Mouse (Mus musculus) forebrain, embryonic 10.5 days (tissue): Measurements from ENCODE around the gene Rnasek. TPM values are rescaled to one million over a fixed set of nuclear protein-coding genes. Genes with fewer than 3 reads are reported as not detected.

Experiments used
- DNase-seq: peaks from one replicate; pipeline ENCODE4 v3.0.0-alpha.2; 2017; ENCODE audit warnings: low spot score; ENCODE audit errors: extremely low spot score
- H3K27ac ChIP-seq: fragments of 300-500 bp; sonication (generic); 2 replicates; pipeline ENCODE4 v1.5.1; 2016; ENCODE audit warnings: mild to moderate bottlenecking
- H3K27me3 ChIP-seq: fragments of 300-500 bp; sonication (generic); 2 replicates; pipeline ENCODE4 v1.6.1; 2016; ENCODE audit warnings: mild to moderate bottlenecking; ENCODE audit not compliant: poor library complexity, severe bottlenecking
- H3K36me3 ChIP-seq: fragments of 300-500 bp; sonication (generic); replicated peaks from 2 replicates; pipeline ENCODE4 v1.6.1; 2016; ENCODE audit warnings: mild to moderate bottlenecking, moderate library complexity
- H3K4me1 ChIP-seq: fragments of 300-500 bp; sonication (generic); 2 replicates; pipeline ENCODE4 v1.6.1; 2016
- H3K4me3 ChIP-seq: fragments of 300-500 bp; sonication (generic); 2 replicates; pipeline ENCODE4 v1.5.1; 2016; ENCODE audit warnings: mild to moderate bottlenecking, moderate library complexity
- H3K9me3 ChIP-seq: fragments of 300-500 bp; sonication (generic); 2 replicates; pipeline ENCODE4 v1.6.1; 2016; ENCODE audit warnings: mild to moderate bottlenecking, moderate library complexity
- WGBS: fragments of 180-500 bp; shearing (Covaris S2); methylation state at CpG from one replicate; pipeline ENCODE4 v1.1.7; 2016; 5-methylcytosine and 5-hydroxymethylcytosine counted together
- polyA plus RNA-seq: library from polyadenylated mRNA; unstranded; fragments of >200 nt; fragmentation: Nextera tagmentation; extraction: Ambion mirVana; gene quantifications from 2 replicates; pipeline ENCODE4 v1.2.1, GENCODE M21; 2016

Gene Rnasek
- 83.9 and 92.7 TPM in 2 replicates for polyA plus RNA-seq

DNA sequence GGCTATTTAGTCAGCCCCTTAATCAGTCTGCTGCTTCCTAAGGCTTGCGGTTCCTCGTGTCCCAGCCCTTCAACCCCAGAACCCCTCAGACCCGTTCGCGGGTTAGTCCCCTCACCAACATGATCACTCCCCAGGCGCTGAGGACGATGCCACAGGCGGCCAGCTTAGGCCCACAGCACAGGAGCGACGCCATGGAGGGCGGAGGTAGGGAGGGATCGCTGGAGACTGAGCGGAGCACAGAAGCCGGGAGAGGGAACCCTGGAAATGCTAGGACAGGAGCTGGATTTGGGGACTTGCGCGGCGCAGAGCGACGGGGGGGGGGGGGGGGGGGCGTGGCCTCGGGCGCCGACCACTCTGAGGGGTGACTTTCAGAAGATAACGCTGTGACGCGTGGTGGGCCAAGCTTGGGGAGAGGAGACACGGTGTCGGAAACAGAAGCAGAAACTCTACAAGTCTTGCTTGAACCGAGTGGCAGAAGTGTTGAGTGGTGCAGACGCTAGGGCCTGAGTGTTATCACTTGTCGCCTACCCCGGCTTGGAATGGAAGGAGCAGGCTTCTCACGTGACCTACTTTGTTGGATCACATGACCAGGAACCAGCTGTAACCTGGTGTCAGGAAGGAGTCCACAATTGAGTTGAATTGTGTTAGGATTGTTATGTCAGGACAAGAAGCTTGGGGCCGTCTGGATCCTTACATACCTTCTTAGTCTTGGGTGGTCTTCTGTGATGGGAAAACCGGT, at the start of gene Rnasek, which contains the start of gene Gm21988:
Gene Rnasek (minus strand): TSS at position 302 of the 739 bp plus-strand sequence.
Gene Gm21988 (minus strand): TSS at position 290 of the 739 bp plus-strand sequence.
- Histone ChIP-seq H3K27ac (peak within 1 kb of the TSS; percentile 94), H3K9me3 (no peaks in the 10 kb centered on the region), H3K4me1 (peaks cover 46% of the 10 kb centered on the region), H3K27me3 (0 out of 2 replicates have a peak, but pooled peaks cover 2% of the 10 kb centered on the region), H3K36me3 (peaks cover 15% of the 10 kb centered on the region), H3K4me3 (peak within 1 kb of the TSS; percentile 94)
- DNase-seq: peak; percentile 84
- WGBS: 0% methylated on average over 32 of the region's 35 CpGs

DNA sequence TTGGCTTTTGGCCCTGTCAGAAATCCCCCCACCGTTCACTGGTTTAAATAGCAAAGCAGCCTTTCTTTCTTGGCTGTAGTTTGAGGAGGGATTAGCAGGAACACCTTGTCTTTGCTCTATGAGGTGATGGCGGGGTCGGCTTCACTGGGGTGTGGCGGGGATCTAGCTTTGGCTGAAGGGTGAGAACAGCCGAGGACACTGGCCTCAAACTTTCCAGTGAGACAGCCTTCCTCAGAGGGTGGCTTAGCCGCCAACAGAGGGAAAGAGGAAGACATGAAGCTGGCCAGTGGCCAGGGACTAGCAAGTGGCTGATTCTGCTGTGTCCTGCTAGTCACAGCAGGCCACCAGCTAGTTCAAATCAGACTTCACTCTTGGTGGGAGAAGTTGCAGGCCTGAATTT, 49.6 kb upstream of the Rnasek start:
- WGBS: 32% methylated on average over 6 of the region's 6 CpGs
- Histone ChIP-seq H3K4me1 (peaks cover 8% of the 10 kb centered on the region), H3K36me3 (no peaks in the 10 kb centered on the region), H3K27ac (no peak overlapping the region), H3K9me3 (no peaks in the 10 kb centered on the region), H3K27me3 (no peaks in the 10 kb centered on the region), H3K4me3 (no peak overlapping the region)
- no peak for DNase-seq

DNA sequence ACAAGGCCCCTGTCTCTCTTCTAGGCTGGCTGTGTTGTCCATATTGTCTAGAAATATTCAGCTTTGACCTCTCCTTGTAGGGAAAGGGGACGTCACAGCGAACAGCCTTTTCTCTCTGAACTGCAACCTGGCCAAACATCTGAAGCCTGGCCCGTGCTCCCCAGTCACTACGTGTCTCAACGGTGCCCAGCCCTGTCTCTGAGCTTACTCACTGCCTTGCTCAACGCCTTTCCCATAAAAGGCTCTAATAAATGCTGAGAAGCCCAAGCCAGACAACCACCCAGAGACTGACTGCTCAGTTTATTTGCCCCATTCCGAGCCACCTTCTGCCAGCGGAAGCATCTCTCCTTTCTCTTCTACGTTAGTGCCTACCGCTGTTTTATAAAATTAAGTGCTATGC, 48.5 kb upstream of the Rnasek start:
- Histone ChIP-seq H3K36me3 (no peaks in the 10 kb centered on the region), H3K9me3 (no peaks in the 10 kb centered on the region), H3K4me1 (peaks cover 8% of the 10 kb centered on the region), H3K27ac (no peak overlapping the region), H3K27me3 (no peaks in the 10 kb centered on the region), H3K4me3 (no peak overlapping the region)
- WGBS: 89% methylated on average over 10 of the region's 10 CpGs
- no peak for DNase-seq

DNA sequence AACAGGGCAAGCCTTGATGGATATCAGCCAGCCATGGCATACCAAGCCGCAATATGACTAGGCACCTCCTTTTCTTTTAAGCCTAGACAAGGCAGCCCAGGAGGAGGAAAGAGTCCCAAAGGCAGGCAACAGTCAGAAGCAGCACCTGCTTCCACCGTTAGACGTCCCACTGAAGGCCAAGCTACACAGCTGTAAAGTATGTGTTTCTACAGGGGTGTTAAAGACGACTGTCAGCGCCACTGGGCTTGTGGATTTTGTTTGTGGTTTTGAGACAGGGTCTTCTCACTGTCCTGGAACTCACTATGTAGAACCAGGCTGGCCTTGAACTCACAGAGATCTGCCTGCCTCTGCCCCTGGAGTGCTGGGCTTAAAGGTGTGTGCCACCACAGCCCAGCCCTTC, 46.0 kb upstream of the Rnasek start:
- 91% methylated on average over 5 of the region's 5 CpGs for WGBS
- DNase-seq: no peak
- H3K9me3 ChIP-seq: no peaks in the 10 kb centered on the region
- no peaks in the 10 kb centered on the region for H3K27me3 ChIP-seq
- H3K27ac ChIP-seq: no peak overlapping the region
- H3K4me1 ChIP-seq: peaks cover 4% of the 10 kb centered on the region
- H3K4me3 ChIP-seq: no peak overlapping the region
- H3K36me3 ChIP-seq: no peaks in the 10 kb centered on the region

DNA sequence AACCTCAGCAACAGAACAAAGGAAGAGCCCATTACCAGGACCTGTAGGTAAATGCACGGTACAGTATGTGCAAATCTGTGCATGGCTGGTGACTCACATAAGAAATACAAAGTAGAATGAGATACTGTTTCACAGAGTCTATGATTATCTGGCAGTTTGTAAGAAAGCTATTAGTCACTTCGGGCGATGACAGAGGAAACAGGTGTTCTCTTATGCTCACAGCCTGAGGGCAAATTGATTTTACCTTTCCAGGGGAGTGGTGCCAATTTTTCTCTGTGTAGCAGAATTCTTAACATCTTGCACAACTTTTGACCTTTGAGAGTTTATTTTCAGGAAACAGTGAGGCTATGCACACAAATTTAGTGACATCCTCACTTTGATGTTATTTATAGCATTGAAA, 45.1 kb upstream of the Rnasek start:
- no peak overlapping the region for H3K27ac ChIP-seq
- 83% methylated on average over 3 of the region's 3 CpGs for WGBS
- no peaks in the 10 kb centered on the region for H3K9me3 ChIP-seq
- no peaks in the 10 kb centered on the region for H3K27me3 ChIP-seq
- no peaks in the 10 kb centered on the region for H3K36me3 ChIP-seq
- no peak overlapping the region for H3K4me3 ChIP-seq
- peaks cover 3% of the 10 kb centered on the region for H3K4me1 ChIP-seq
- DNase-seq: no peak

DNA sequence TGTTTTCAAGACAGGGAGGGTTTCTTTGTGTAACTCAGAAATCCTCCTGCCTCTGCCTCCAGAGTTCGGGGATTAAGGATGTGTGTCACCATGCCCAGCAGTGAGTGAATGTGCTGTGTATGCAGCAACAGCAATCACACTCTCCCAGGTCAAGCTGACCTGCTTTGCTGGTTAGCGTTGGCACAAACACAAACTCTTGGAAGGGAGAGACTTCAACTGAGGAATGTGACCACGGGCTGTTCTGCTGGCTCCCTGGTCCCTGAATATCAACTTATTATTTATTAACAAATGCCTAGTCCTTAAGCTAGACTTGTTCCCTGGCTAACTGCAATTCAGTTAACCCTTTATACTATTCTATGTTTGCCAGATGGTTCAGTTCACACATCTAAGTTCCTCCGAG, 44.0 kb upstream of the Rnasek start:
- Histone ChIP-seq H3K9me3 (no peaks in the 10 kb centered on the region), H3K4me1 (no peaks in the 10 kb centered on the region), H3K36me3 (no peaks in the 10 kb centered on the region), H3K27ac (no peak overlapping the region), H3K27me3 (no peaks in the 10 kb centered on the region), H3K4me3 (no peak overlapping the region)
- 85% methylated on average over 4 of the region's 4 CpGs for WGBS
- no peak for DNase-seq

DNA sequence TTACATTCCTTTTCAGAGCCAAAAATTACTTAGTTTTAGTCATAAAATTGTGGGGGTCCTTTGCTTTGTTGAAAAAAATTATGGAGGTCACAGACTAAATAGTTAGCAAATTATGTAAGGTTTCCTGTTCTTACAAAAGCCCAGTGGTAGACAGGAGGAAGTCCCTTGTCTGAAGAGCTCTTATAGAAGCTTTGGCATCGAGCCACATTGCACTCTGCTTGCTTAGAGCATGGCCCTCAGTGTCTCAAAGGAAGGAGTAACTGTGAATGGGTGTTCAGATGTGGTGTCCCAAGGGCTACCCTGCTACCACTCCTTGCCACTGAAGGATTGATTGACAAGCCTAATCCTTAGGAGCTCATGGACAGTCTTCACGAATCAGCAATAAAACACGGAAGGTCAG, 40.8 kb upstream of the Rnasek start:
- no peaks in the 10 kb centered on the region for H3K27me3 ChIP-seq
- no peaks in the 10 kb centered on the region for H3K9me3 ChIP-seq
- no peak overlapping the region for H3K27ac ChIP-seq
- no peaks in the 10 kb centered on the region for H3K36me3 ChIP-seq
- no peaks in the 10 kb centered on the region for H3K4me1 ChIP-seq
- DNase-seq: no peak
- WGBS: 81% methylated on average over 3 of the region's 3 CpGs
- no peak overlapping the region for H3K4me3 ChIP-seq

DNA sequence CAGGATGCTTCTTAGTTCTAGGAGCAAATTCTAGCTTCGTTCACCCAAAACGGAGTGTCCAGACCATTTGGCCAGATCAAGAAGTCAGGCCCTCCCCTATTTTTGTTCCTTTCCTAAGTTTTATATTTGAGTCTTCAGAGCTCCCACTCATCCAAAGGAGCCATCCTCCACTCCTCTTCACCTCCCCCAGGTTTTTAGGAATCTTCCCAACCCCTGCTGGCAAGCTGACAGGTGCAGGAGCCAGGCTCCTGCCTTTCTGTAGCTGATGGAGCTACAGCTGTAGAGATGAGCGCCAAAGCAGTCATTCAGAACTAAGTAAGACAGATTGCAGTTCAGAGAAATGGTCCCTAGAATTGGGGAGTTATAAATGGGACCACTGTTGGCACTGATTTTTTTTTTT, 39.3 kb upstream of the Rnasek start:
- DNase-seq: no peak
- Histone ChIP-seq H3K4me1 (no peaks in the 10 kb centered on the region), H3K9me3 (no peaks in the 10 kb centered on the region), H3K27me3 (no peaks in the 10 kb centered on the region), H3K27ac (no peak overlapping the region), H3K36me3 (no peaks in the 10 kb centered on the region), H3K4me3 (no peak overlapping the region)
- 86% methylated on average over 3 of the region's 3 CpGs for WGBS

DNA sequence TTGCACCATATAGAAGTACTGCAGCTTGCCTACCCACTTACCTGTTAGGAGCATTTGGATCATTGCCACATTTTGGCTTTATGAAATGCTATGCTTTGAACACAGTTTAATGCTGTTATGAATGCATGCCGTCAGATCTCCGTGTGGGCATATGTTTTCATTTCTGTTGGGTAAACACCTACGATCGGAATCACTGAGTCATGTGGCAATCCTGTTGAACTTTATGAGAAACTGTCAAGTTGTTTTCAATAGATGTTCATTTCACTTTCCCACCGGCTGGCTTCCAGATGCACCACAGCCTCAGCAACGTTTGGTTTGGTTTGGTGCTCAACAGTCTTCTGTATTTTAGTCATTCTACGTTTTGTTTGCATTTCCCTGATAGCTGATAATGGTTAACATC, 32.0 kb upstream of the Rnasek start:
- DNase-seq: no peak
- H3K27ac ChIP-seq: no peak overlapping the region
- 89% methylated on average over 7 of the region's 7 CpGs for WGBS
- no peaks in the 10 kb centered on the region for H3K4me1 ChIP-seq
- H3K4me3 ChIP-seq: no peak overlapping the region
- H3K36me3 ChIP-seq: no peaks in the 10 kb centered on the region
- H3K9me3 ChIP-seq: no peaks in the 10 kb centered on the region
- H3K27me3 ChIP-seq: no peaks in the 10 kb centered on the region

DNA sequence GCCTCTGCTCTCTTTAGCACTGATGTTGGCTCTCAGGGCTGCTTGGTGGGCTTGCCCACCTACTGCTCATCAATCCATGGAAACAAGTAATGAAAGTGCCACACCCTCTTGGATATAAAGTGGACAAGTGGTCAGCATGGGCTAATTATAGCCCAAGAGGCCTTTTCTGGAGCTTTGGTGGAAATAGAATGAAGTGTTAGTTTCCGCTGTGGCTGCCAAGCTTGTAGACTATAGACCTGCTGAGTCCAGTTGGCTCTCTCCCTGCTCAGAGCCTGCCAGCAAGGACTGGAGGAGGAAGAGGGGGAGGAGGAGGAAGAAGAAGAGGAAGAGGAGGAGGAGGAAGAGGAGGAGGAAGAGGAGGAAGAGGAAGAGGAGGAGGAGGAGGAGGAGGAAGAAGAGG, 26.8 kb upstream of the Rnasek start:
- no peak overlapping the region for H3K4me3 ChIP-seq
- WGBS: 79% methylated on average over 1 of the region's 1 CpGs
- H3K27ac ChIP-seq: no peak overlapping the region
- DNase-seq: no peak
- no peaks in the 10 kb centered on the region for H3K4me1 ChIP-seq
- H3K9me3 ChIP-seq: no peaks in the 10 kb centered on the region
- H3K36me3 ChIP-seq: no peaks in the 10 kb centered on the region
- H3K27me3 ChIP-seq: no peaks in the 10 kb centered on the region

DNA sequence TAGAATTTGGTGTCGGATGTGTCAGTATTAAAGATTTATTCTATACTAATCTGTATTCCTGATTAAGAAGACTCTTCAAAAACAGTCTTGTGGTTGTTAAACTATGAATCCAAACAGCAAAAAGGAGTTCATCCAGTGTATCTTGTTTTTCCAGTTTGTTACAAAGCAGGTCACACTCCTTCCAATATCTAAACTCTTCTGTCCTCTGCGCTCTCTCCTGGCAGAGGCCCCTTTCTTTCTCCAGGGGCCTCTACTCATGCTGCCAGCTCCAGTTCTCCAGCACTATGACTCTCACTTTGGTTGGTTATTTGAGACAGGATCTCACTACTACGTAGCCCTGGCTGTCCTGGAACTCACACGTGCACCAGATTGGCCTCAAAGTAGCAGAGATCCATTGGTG, 26.2 kb upstream of the Rnasek start:
- 81% methylated on average over 4 of the region's 4 CpGs for WGBS
- Histone ChIP-seq H3K4me3 (no peak overlapping the region), H3K27me3 (no peaks in the 10 kb centered on the region), H3K27ac (no peak overlapping the region), H3K36me3 (no peaks in the 10 kb centered on the region), H3K4me1 (no peaks in the 10 kb centered on the region), H3K9me3 (no peaks in the 10 kb centered on the region)
- no peak for DNase-seq

DNA sequence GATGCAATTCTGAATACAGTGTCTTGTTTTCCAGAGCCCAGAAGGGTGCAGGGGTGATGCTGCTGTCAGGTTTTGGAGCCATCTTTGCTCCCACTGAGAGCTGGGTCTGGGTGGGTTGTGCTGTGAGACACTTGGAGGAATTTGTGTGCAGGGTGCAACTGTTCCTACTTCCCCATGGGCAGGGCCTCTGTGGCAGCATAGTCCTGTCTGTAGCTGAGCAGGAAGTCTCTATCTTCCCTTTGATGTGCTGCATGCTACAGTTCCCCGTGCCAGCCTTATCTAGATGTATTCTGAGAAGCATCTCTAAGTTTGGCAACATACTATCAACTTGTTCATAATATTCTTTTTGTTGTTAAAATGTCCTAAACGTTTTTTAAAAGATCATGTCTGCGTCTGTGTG, 25.6 kb upstream of the Rnasek start:
- no peaks in the 10 kb centered on the region for H3K4me1 ChIP-seq
- H3K27me3 ChIP-seq: no peaks in the 10 kb centered on the region
- H3K4me3 ChIP-seq: no peak overlapping the region
- H3K9me3 ChIP-seq: no peaks in the 10 kb centered on the region
- 64% methylated on average over 3 of the region's 3 CpGs for WGBS
- no peaks in the 10 kb centered on the region for H3K36me3 ChIP-seq
- no peak overlapping the region for H3K27ac ChIP-seq
- DNase-seq: no peak

DNA sequence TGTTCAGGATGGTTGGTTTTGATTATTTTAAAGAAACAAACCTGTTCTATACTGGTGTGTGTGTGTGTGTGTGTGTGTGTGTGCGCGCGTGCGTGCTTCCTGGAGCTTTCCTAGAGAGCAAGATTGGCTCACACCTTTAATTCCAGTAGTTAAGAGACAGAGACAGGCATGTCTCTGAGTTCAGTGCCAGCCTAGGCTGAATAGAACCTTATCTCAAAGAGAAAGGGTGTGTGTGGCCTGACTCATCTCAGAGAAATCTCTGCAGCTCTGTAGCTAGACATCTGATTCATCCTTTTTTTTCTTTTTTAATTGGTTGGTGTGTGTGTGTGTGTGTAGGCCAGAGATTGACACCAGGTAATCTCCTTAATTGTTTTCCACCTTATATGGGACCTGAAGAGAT, 19.4 kb upstream of the Rnasek start:
- WGBS: 92% methylated on average over 4 of the region's 4 CpGs
- Histone ChIP-seq H3K4me1 (peaks cover 16% of the 10 kb centered on the region), H3K27ac (no peak overlapping the region), H3K4me3 (no peak overlapping the region), H3K36me3 (no peaks in the 10 kb centered on the region), H3K9me3 (no peaks in the 10 kb centered on the region), H3K27me3 (peaks cover 27% of the 10 kb centered on the region)
- no peak for DNase-seq
